ENCODE assay signal across 9 mouse cellular contexts in the genomic region with DNA sequence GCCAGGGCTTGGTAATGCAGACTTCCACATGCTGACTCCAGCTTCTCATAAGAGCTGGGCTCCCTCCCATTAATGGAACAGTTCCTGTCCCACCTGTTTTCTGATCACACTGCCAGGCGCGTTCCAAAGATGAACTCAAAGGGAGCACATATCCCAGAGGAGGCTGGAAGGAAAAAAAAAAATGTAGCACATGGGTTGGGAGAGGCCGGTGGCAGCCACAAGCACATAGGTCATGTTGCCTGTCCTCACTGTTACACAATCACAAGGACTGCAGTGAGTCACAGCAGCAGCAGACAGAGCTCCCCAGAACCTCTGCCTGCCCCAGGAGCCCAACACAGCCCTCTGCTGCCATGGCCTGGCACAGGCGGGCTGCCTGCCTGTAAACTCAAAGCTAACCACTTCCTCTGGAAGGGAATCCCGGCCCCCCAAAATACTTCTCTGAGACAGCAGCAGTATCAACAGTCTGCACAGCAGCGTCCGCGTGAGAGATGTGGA.
A peak's percentile ranks its signal among the peaks of the same experiment; 100 is the strongest.
DNase-seq lines count a peak whose midpoint lies in the region; ATAC-seq and TF ChIP-seq lines count a peak whose summit lies in the region.
"Had no signal": no experiment of that assay in that cellular context is flagged by ENCODE, and none has a peak within 500 bp of the region (broad histone marks: within the 10 kb centered on the region; RNA-seq: fewer than 3 reads in every experiment).

No protein-coding gene starts in this region.

- POLR2A ChIA-PET in Patski (lab: Charles Lee) = interaction anchor here (1.3 to 1.7 kb wide), 2 partner anchors 16 to 89 kb away, joined by 4 to 5 read pairs; partner anchors contain the start of gene Hk2

- DNase-seq in Patski (ENCODE audit: low read depth, low spot score) = no peak
- no peak for DNase-seq in heart, postnatal 0 days (ENCODE audit: low spot score)
- DNase-seq in lung, postnatal 10 days = peak; percentile 38
- DNase-seq in thymus, adult 2 months = peak; percentile 75
- DNase-seq in cerebellum, postnatal 14 days = no peak
- no peak for DNase-seq in cerebellum, postnatal 4 days (ENCODE audit: low spot score in 2 of 2)

- in situ Hi-C loops in Patski (cut with MboI; ENCODE audit: low pct_unique_long_range_greater_than_20kb) = no loop called here

- no peak for TF ChIP-seq EP300 in heart, postnatal 0 days (IDR thresholded peaks at IDR 0.05; ENCODE audit: low read depth)

- peaks cover 8% of the 10 kb centered on the region for H3K9me3 ChIP-seq in heart, postnatal 0 days (replicated peaks; ENCODE audit: control insufficient read depth, low read length)

- TF ChIP-seq CTCF in Patski (IDR thresholded peaks at IDR 0.05) = no peak
- no peak for TF ChIP-seq CTCF in bone marrow macrophage, adult 2 months (IDR thresholded peaks at IDR 0.05; ENCODE audit: low read depth, low read length)
- peak; percentile 20; the same call in 1 of the 2 replicates for TF ChIP-seq CTCF in heart, postnatal 0 days (IDR thresholded peaks at IDR 0.05; ENCODE audit: low read depth)
- peak; percentile 57; the same call in 1 of the 2 replicates for TF ChIP-seq CTCF in thymus, adult 2 months (IDR thresholded peaks at IDR 0.05; ENCODE audit: borderline replicate concordance, control insufficient read depth, extremely low read depth, insufficient read depth, low read length, poor library complexity)

- no peaks in the 10 kb centered on the region for H3K27me3 ChIP-seq in Patski
- H3K27me3 ChIP-seq in heart, postnatal 0 days (ENCODE audit: control insufficient read depth, insufficient read depth, low read length) = no peaks in the 10 kb centered on the region
- no peaks in the 10 kb centered on the region for H3K27me3 ChIP-seq in thymus, adult 2 months (ENCODE audit: control insufficient read depth, insufficient read depth, low read length)
- H3K27me3 ChIP-seq: midbrain, embryonic 12.5 days had no signal

- WGBS in heart, postnatal 0 days = 58% methylated on average over 8 of the region's 8 CpGs
- WGBS in thymus, adult 2 months = 24% methylated on average over 8 of the region's 8 CpGs

- no peak overlapping the region for H3K9ac ChIP-seq in heart, postnatal 0 days (replicated peaks; ENCODE audit: low read depth, low read length)
- H3K9ac ChIP-seq: midbrain, embryonic 12.5 days had no signal

- H3K4me1 ChIP-seq in bone marrow macrophage, adult 2 months (ENCODE audit: control insufficient read depth, insufficient read depth, low read length) = peaks cover 27% of the 10 kb centered on the region
- H3K4me1 ChIP-seq in heart, postnatal 0 days (ENCODE audit: control insufficient read depth, insufficient read depth) = peaks cover 9% of the 10 kb centered on the region
- peaks cover 13% of the 10 kb centered on the region for H3K4me1 ChIP-seq in thymus, adult 2 months (replicated peaks; ENCODE audit: control insufficient read depth, insufficient read depth, low read length)

- CTCF ChIA-PET in Patski (lab: Charles Lee) = interaction anchor here (0.6 to 5.5 kb wide), 9 partner anchors 9 to 127 kb away, joined by 3 to 28 read pairs (median 4); no protein-coding TSS in a partner anchor

- no peak overlapping the region for H3K4me2 ChIP-seq in heart, postnatal 0 days (ENCODE audit: low read depth, low read length)
- H3K4me2 ChIP-seq: midbrain, embryonic 12.5 days had no signal

- ATAC-seq in Patski = peak; percentile 94
- peak; percentile 68 for ATAC-seq in heart, postnatal 0 days (ENCODE audit: insufficient read depth, low read depth)

- no peak overlapping the region for H3K4me3 ChIP-seq in bone marrow macrophage, adult 2 months (ENCODE audit: insufficient read depth, low read length)
- no peak overlapping the region for H3K4me3 ChIP-seq in heart, postnatal 0 days (ENCODE audit: low read depth, low read length)
- H3K4me3 ChIP-seq in thymus, adult 2 months (ENCODE audit: control insufficient read depth, insufficient read depth, low read length) = no peak overlapping the region
- H3K4me3 ChIP-seq: erythroblast, embryonic 14.5 days; midbrain, embryonic 12.5 days had no signal

- no peaks in the 10 kb centered on the region for H3K36me3 ChIP-seq in heart, postnatal 0 days (replicated peaks; ENCODE audit: control insufficient read depth, insufficient read depth, low read length)
- no peaks in the 10 kb centered on the region for H3K36me3 ChIP-seq in thymus, adult 2 months (ENCODE audit: control insufficient read depth, insufficient read depth, low read length)
- H3K36me3 ChIP-seq: midbrain, embryonic 12.5 days had no signal

- TF ChIP-seq POLR2A in bone marrow macrophage, adult 2 months (IDR thresholded peaks at IDR 0.05; ENCODE audit: borderline replicate concordance, low read depth, low read length) = no peak
- TF ChIP-seq POLR2A in thymus, adult 2 months (IDR thresholded peaks at IDR 0.05; ENCODE audit: control insufficient read depth, extremely low read depth, insufficient read depth, low read length, poor library complexity) = no peak

- peak overlapping the region; percentile 75 for H3K27ac ChIP-seq in bone marrow macrophage, adult 2 months (ENCODE audit: insufficient read depth, low read depth, low read length)
- H3K27ac ChIP-seq in heart, postnatal 0 days (ENCODE audit: low read depth) = peak overlapping the region; percentile 28; the same call in 1 of the 2 replicates
- H3K27ac ChIP-seq in thymus, adult 2 months (ENCODE audit: control insufficient read depth, insufficient read depth, low read length) = no peak overlapping the region
- H3K27ac ChIP-seq: midbrain, embryonic 12.5 days had no signal

Comparison
In these comparisons a context has a peak if more than half of its experiments do, and no peak if none do; other contexts are left out.
1. DNase-seq: peak in lung, postnatal 10 days (single experiment) and thymus, adult 2 months (single experiment); none in Patski (single experiment), heart, postnatal 0 days (single experiment), cerebellum, postnatal 14 days (0 of 2) and cerebellum, postnatal 4 days (0 of 2).
2. CTCF ChIP-seq: peak in heart, postnatal 0 days (single experiment) and thymus, adult 2 months (single experiment); none in Patski (single experiment) and bone marrow macrophage, adult 2 months (single experiment).